Mouse (Mus musculus) neural tube, embryonic 12.5 days (tissue): ENCODE measurements around the gene Adam33. TPM values are rescaled to one million over a fixed set of nuclear protein-coding genes. Genes with fewer than 3 reads are reported as not detected.
A peak's percentile ranks its signal among the peaks of the same experiment; 100 is the strongest.

Experiments
- ATAC-seq: fragments of 200-750 bp; cut with Nextera tagmentation; 2 replicates; pipeline ENCODE4 v1.8.0; 2017; ENCODE audit warnings: low read depth, mild to moderate bottlenecking, moderate TSS enrichment, moderate library complexity; ENCODE audit not compliant: low FRiP score
- H3K27ac ChIP-seq: fragments of 300-500 bp; sonication (generic); 2 replicates; pipeline ENCODE4 v1.5.1; 2016
- H3K27me3 ChIP-seq: fragments of 300-500 bp; sonication (generic); replicated peaks from 2 replicates; pipeline ENCODE4 v1.6.1; 2016; ENCODE audit warnings: mild to moderate bottlenecking
- H3K36me3 ChIP-seq: fragments of 300-500 bp; sonication (generic); 2 replicates; pipeline ENCODE4 v1.6.1; 2016; ENCODE audit warnings: mild to moderate bottlenecking
- H3K4me1 ChIP-seq: fragments of 300-500 bp; sonication (generic); 2 replicates; pipeline ENCODE4 v1.6.1; 2016
- H3K4me2 ChIP-seq: fragments of 300-500 bp; sonication (generic); replicated peaks from 2 replicates; pipeline ENCODE4 v1.6.1; 2016; ENCODE audit warnings: mild to moderate bottlenecking
- H3K4me3 ChIP-seq: fragments of 300-500 bp; sonication (generic); 2 replicates; pipeline ENCODE4 v1.5.1; 2016
- H3K9ac ChIP-seq: fragments of 300-500 bp; sonication (generic); 2 replicates; pipeline ENCODE4 v1.6.1; 2016; ENCODE audit warnings: mild to moderate bottlenecking
- H3K9me3 ChIP-seq: fragments of 300-500 bp; sonication (generic); 2 replicates; pipeline ENCODE4 v1.6.1; 2016; ENCODE audit warnings: mild to moderate bottlenecking
- WGBS: fragments of 180-500 bp; shearing (Covaris S2); methylation state at CpG from one replicate; pipeline ENCODE4 v1.1.7; 2016; 5-methylcytosine and 5-hydroxymethylcytosine counted together
- polyA plus RNA-seq: library from polyadenylated mRNA; unstranded; fragments of >200 nt; fragmentation: Nextera tagmentation; extraction: Ambion mirVana; gene quantifications from 2 replicates; pipeline ENCODE4 v1.2.1, GENCODE M21; 2016

The Adam33 gene
- polyA plus RNA-seq, 1 experiment from 2014 or later: 0.98 TPM

DNA sequence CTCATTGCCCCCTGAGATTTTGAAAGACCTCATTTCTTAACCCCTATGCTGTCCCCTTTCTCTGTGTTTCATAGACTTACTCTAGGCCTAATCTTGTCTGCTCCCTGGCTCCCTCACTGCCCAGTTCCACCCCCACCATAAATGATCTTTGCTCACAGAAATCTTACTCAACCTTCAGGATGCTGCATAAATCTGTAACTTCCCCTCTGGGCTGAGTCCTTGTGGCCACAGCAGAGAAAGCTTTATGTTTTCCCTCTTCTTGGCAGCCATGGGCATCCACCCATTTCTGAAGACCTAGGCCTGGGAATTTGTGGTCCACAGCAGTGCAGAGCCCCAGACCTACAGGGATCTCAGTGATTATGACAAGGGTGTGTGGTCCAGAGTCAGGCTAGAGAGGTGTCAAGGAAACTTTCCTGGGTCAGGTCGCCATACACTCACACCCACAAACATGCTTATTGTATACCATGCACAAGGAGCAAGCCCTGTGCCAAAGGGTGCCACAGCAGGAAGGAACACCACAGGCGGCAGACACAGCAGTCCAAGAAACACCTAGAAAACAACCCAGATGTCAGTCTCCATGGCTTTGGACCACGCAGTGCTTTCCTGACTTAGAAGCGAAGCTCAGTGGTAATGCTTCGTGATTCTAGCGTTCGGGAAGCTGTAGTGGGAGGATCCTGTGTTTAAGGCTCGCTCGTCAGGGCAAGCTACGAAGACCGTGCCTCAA is 23.2 kb upstream of the Adam33 start, which contains the start of gene Siglec1:
Gene Siglec1, minus strand, starts transcription at position 99 of the 724 bp plus-strand sequence.
- Histone ChIP-seq H3K9me3 (no peaks in the 10 kb centered on the region), H3K4me3 (no peak within 1 kb of the TSS), H3K4me1 (no peaks in the 10 kb centered on the region), H3K9ac (no peak within 1 kb of the TSS), H3K27ac (no peak within 1 kb of the TSS), H3K4me2 (no peak within 1 kb of the TSS), H3K27me3 (no peaks in the 10 kb centered on the region), H3K36me3 (no peaks in the 10 kb centered on the region)
- no peak for ATAC-seq
- WGBS: 89% methylated on average over 11 of the region's 11 CpGs

DNA sequence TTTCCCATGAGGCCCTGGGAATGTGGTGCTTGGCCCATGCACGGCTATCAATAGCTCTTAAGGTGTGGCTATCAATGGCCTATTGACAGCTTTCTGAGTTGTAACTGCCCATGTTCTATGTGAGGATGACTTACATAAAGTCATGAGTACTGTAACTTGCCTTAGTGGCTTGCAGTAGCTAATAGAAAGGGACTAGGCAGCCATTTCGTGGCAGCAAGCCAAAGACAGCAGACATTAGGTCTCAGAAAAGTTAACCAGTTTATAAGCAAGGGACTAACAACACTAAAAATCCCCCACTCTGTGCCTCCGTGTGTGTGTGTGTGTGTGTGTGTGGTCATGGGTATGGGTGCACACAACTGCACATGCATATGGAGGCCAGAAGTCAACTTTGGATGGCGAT is 20.6 kb upstream of the Adam33 start:
- Histone ChIP-seq H3K4me3 (no peak overlapping the region), H3K9ac (no peak overlapping the region), H3K4me1 (no peaks in the 10 kb centered on the region), H3K4me2 (no peak overlapping the region), H3K27ac (no peak overlapping the region), H3K36me3 (no peaks in the 10 kb centered on the region), H3K9me3 (no peaks in the 10 kb centered on the region), H3K27me3 (no peaks in the 10 kb centered on the region)
- WGBS: 88% methylated on average over 4 of the region's 4 CpGs
- ATAC-seq: no peak

GRCm38 (mm10) chr2:131080507-131080906 is 16.9 kb upstream of the Adam33 start:
- Histone ChIP-seq H3K4me2 (no peak overlapping the region), H3K4me1 (no peaks in the 10 kb centered on the region), H3K9me3 (no peaks in the 10 kb centered on the region), H3K27ac (no peak overlapping the region), H3K4me3 (no peak overlapping the region), H3K27me3 (no peaks in the 10 kb centered on the region; the same call in 1 of the 2 replicates), H3K36me3 (no peaks in the 10 kb centered on the region), H3K9ac (no peak overlapping the region)
- no peak for ATAC-seq
- 81% methylated on average over 5 of the region's 5 CpGs for WGBS

- H3K4me3 ChIP-seq: no peak overlapping the region
Measured at GRCm38 (mm10) chr2:131072536-131072935, 8.9 kb upstream of the Adam33 start.

DNA sequence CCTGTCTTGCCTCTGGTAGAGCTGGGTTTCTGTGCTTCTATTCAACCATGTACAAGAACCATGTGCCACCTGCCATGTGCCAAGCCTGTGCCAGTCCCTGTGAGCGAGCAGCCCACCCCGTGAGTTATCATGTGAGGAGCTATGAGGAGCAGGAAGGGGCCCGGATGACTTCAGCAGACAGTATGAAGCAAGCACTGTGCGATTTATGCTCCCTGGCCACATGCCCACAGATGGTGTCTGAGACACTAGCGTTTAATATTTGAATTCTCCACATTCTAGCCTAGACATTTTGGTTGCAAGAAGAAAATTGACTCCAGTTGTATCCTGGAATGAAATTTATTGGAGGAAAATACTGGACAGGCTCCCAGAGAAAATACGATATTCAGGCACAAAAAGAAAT is 3.9 kb upstream of the Adam33 start:
- H3K4me1 ChIP-seq: 0 out of 2 replicates have a peak, but pooled peaks cover 3% of the 10 kb centered on the region
- no peak overlapping the region for H3K4me3 ChIP-seq
- no peak overlapping the region for H3K27ac ChIP-seq
- no peak overlapping the region for H3K9ac ChIP-seq
- no peaks in the 10 kb centered on the region for H3K9me3 ChIP-seq
- WGBS: 80% methylated on average over 6 of the region's 6 CpGs
- ATAC-seq: no peak
- H3K36me3 ChIP-seq: no peaks in the 10 kb centered on the region
- no peak overlapping the region for H3K4me2 ChIP-seq
- H3K27me3 ChIP-seq: peaks cover 25% of the 10 kb centered on the region

More at GRCm38 (mm10) chr2:131072536-131072935, 8.9 kb upstream of the Adam33 start:
- H3K27ac ChIP-seq: no peak overlapping the region
- H3K27me3 ChIP-seq: no peaks in the 10 kb centered on the region
- H3K4me1 ChIP-seq: no peaks in the 10 kb centered on the region
- H3K4me2 ChIP-seq: no peak overlapping the region
- no peaks in the 10 kb centered on the region for H3K9me3 ChIP-seq
- no peaks in the 10 kb centered on the region for H3K36me3 ChIP-seq
- no peak for ATAC-seq
- 0 out of 2 replicates have a peak overlapping the region, but pooled peaks have one; percentile 26 for H3K9ac ChIP-seq
- 89% methylated on average over 10 of the region's 10 CpGs for WGBS

- WGBS: 73% methylated on average over 9 of the region's 9 CpGs
- no peak for ATAC-seq
Measured at GRCm38 (mm10) chr2:131066342-131066741, 2.7 kb upstream of the Adam33 start.

DNA sequence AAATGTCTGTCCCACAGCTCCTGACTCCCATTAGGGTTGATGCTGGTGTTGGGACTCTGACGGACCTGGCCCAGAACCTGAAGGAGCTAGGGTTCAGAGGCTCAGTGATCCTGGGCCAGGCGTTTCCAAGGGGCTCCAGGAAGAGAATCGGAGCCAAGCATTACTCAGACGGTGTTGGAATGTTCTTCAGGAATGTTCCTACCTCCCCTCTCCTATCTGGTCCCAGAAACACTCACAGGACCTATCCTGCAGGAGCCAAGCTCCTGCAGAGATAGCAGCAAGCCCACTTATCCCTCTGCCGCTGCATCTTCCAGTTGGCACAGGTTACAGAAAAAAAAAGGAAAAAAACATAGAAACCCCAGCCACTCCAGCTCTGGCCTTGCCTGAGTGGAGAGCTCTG is 2.0 kb downstream of the Adam33 start:
- no peaks in the 10 kb centered on the region for H3K36me3 ChIP-seq
- no peak for ATAC-seq
- H3K9me3 ChIP-seq: no peaks in the 10 kb centered on the region
- no peak overlapping the region for H3K4me3 ChIP-seq
- no peak overlapping the region for H3K4me2 ChIP-seq
- no peak overlapping the region for H3K27ac ChIP-seq
- H3K9ac ChIP-seq: no peak overlapping the region
- H3K4me1 ChIP-seq: 0 out of 2 replicates have a peak, but pooled peaks cover 3% of the 10 kb centered on the region
- peaks cover 40% of the 10 kb centered on the region for H3K27me3 ChIP-seq
- WGBS: 79% methylated on average over 5 of the region's 5 CpGs

More at GRCm38 (mm10) chr2:131066342-131066741, 2.7 kb upstream of the Adam33 start:
- Histone ChIP-seq H3K27me3 (peaks cover 35% of the 10 kb centered on the region), H3K4me2 (no peak overlapping the region), H3K36me3 (no peaks in the 10 kb centered on the region), H3K27ac (no peak overlapping the region), H3K4me1 (0 out of 2 replicates have a peak, but pooled peaks cover 3% of the 10 kb centered on the region), H3K9ac (no peak overlapping the region), H3K9me3 (no peaks in the 10 kb centered on the region), H3K4me3 (no peak overlapping the region)

DNA sequence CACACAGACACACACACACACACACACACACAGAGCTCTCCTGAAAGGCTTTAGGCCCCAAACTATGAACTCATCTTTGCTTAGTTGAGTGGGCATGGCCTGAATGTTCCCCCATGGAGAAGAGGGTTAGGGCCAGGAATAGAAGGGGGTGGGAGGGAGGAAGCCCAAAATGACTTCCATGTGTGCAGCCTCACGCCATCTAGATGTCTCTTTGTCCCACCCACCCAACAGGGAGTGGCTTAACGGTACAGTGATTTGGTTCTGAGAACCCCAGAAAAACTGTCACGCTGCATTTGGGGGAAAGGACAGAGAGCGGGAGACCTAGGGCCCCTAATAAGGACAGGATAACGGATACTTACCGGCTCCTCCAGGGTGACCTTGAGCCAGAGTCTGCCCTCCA is 2.8 kb downstream of the Adam33 start:
- ATAC-seq: no peak
- H3K36me3 ChIP-seq: no peaks in the 10 kb centered on the region
- no peaks in the 10 kb centered on the region for H3K9me3 ChIP-seq
- H3K4me3 ChIP-seq: no peak overlapping the region
- peaks cover 46% of the 10 kb centered on the region for H3K27me3 ChIP-seq
- peaks cover 8% of the 10 kb centered on the region; the same call in 1 of the 2 replicates for H3K4me1 ChIP-seq
- no peak overlapping the region for H3K27ac ChIP-seq
- no peak overlapping the region for H3K4me2 ChIP-seq
- 55% methylated on average over 6 of the region's 6 CpGs for WGBS
- no peak overlapping the region for H3K9ac ChIP-seq

DNA sequence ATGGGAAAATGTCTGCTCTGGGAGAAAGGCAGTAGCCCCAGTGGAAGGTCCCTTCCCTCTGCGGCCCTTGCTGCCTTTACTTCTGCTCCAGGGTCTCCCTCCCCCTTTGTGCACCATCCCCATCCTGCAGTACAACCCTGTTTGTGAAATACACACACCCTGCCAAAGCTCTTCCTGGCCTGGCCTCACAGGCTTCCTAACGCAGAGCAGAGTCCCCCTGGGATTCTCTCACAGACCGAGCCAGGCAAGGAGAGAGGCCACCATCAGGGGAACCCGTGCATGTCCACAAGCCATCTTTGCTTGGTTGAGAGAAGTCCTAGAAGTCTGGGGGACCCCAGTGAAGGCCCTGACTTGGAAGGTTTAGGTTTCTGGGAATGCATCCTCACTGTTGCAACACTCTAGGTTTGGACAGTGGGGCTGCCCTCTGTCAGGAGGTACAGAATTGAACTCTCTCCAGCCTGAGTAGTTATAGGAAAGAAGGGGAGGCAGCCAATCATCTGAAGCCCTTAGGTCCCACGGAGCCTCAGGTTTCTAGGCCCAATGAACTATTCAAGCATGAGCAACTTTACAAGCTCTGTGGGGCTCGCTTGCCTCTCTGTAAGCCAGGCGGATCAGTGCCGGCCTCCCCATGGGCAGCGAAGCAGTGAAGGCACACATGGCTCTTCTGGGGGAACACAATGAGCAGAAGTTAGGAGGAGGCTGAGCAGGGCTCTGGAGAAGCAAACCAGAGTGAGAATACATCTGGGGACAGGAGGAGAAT is 3.7 kb downstream of the Adam33 start:
- no peaks in the 10 kb centered on the region for H3K36me3 ChIP-seq
- H3K9me3 ChIP-seq: no peaks in the 10 kb centered on the region
- no peak overlapping the region for H3K27ac ChIP-seq
- WGBS: 70% methylated on average over 9 of the region's 9 CpGs
- peaks cover 53% of the 10 kb centered on the region for H3K27me3 ChIP-seq
- no peak overlapping the region for H3K4me3 ChIP-seq
- H3K4me2 ChIP-seq: no peak overlapping the region
- no peak for ATAC-seq
- peaks cover 16% of the 10 kb centered on the region for H3K4me1 ChIP-seq
- no peak overlapping the region for H3K9ac ChIP-seq

DNA sequence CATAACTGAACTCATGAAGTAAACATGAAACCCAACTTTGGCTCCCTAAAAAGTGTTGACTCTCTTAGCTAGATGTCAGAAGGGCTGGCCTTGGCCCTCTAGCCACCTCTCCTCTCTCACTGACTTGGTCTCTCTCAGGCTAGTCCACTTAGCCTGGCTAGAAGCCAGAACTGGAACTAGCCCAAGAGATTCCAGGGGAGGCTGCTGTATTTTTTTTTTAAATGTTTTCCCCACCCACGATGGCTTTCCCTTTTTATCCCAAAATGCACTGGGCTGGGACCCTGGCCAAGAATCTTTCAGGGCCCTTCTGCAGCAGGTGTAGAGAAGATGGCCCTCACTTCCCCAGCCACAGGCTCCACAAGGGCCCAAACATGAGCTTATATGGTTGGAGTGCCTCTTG is 4.2 kb downstream of the Adam33 start:
- Histone ChIP-seq H3K9me3 (no peaks in the 10 kb centered on the region), H3K4me1 (peaks cover 22% of the 10 kb centered on the region), H3K36me3 (no peaks in the 10 kb centered on the region), H3K27ac (no peak overlapping the region), H3K27me3 (peaks cover 53% of the 10 kb centered on the region), H3K4me3 (no peak overlapping the region), H3K4me2 (no peak overlapping the region), H3K9ac (no peak overlapping the region)
- WGBS: 69% methylated on average over 1 of the region's 1 CpGs
- ATAC-seq: no peak

DNA sequence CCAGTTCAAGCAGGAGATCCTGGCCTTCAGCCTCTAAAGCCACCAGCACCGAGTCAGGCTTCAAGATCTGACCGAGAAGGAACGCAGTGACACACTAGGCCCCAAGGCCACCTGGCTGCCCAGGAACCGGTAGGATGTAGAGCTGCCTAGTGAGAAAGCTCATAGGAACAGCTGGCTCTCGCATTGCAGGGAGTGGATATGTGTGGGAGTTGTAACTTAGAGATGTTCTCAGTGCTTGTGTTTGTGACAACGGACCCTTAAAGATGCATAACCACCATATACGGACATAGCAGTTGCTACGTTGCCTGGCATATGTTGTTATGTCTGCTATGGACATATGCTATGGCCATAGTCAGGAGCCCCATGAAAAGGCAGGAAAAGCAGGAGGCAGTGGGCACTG is 4.9 kb downstream of the Adam33 start:
- no peaks in the 10 kb centered on the region for H3K36me3 ChIP-seq
- 95% methylated on average over 8 of the region's 8 CpGs for whole genome bisulfite sequencing
- H3K4me1 ChIP-seq: peaks cover 29% of the 10 kb centered on the region
- H3K27ac ChIP-seq: no peak overlapping the region
- H3K4me2 ChIP-seq: no peak overlapping the region
- no peaks in the 10 kb centered on the region for H3K9me3 ChIP-seq
- no peak overlapping the region for H3K4me3 ChIP-seq
- no peak overlapping the region for H3K9ac ChIP-seq
- H3K27me3 ChIP-seq: peaks cover 57% of the 10 kb centered on the region
- ATAC-seq: no peak

GRCm38 (mm10) chr2:131056191-131056590 is 7.4 kb downstream of the Adam33 start:
- H3K4me2 ChIP-seq: peak overlapping the region; percentile 32
- no peak overlapping the region for H3K9ac ChIP-seq
- peak; percentile 52; the same call in 1 of the 2 replicates for ATAC-seq
- H3K36me3 ChIP-seq: no peaks in the 10 kb centered on the region
- H3K27me3 ChIP-seq: peaks cover 52% of the 10 kb centered on the region
- no peaks in the 10 kb centered on the region for H3K9me3 ChIP-seq
- 3% methylated on average over 10 of the region's 10 CpGs for WGBS
- no peak overlapping the region for H3K27ac ChIP-seq
- H3K4me3 ChIP-seq: no peak overlapping the region
- peaks cover 29% of the 10 kb centered on the region for H3K4me1 ChIP-seq
